Mouse (Mus musculus) macrophage (primary cell): ENCODE data around the gene Nr5a2. TPM values are rescaled to one million over a fixed set of nuclear protein-coding genes. Genes with fewer than 3 reads are reported as not detected.

Source experiments
- H3K27ac ChIP-seq: fragments of 350-480 bp; formaldehyde crosslinking; 2 replicates; pipeline ENCODE4 v1.9.0; 2021
- H3K36me3 ChIP-seq: fragments of 350-480 bp; formaldehyde crosslinking; 2 replicates; pipeline ENCODE4 v1.9.0; 2021; ENCODE audit errors: inconsistent target
- H3K4me3 ChIP-seq: fragments of 350-480 bp; formaldehyde crosslinking; 2 replicates; pipeline ENCODE4 v1.9.0; 2021; ENCODE audit errors: inconsistent target
- H3K79me2 ChIP-seq: fragments of 350-480 bp; formaldehyde crosslinking; 2 replicates; pipeline ENCODE4 v1.9.0; 2021; ENCODE audit errors: inconsistent target
- WGBS: methylation state at CpG from one replicate; pipeline ENCODE4 v1.1.7; 2026; ENCODE audit warnings: inconsistent platforms; ENCODE audit not compliant: missing documents; 5-methylcytosine and 5-hydroxymethylcytosine counted together
- polyA plus RNA-seq: library from polyadenylated mRNA; stranded (reverse); fragments of 250-400 nt; gene quantifications from 3 replicates; pipeline ENCODE4 v1.2.4, GENCODE M21; 2018; ENCODE audit warnings: inconsistent platforms

The Nr5a2 gene
- polyA plus RNA-seq, 1 experiment from 2014 or later: not detected

DNA sequence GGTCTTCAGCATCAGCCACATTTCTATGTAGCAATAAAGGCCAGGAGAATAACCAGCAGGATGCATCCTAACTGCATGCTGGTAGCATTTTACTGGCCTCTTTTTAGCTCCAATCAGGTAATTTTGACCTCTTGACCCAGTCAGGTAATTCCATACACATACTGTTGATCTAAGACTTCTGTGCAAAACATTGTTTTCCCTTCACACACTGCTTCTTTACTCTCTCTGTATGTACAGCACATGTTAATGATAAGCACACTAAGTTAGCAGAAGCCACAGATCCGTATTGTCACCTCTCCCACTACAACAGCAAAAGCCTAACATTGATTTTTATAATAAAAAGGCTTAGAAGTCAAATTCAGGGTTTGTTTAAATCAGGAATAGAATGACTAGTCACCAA is 21.0 kb downstream of the Nr5a2 start:
- H3K27ac ChIP-seq: no peak overlapping the region
- H3K4me3 ChIP-seq: no peak overlapping the region
- no peaks in the 10 kb centered on the region for H3K79me2 ChIP-seq
- 83% methylated on average over 1 of the region's 1 CpGs for WGBS
- no peaks in the 10 kb centered on the region for H3K36me3 ChIP-seq

- Histone ChIP-seq H3K27ac (no peak overlapping the region), H3K79me2 (no peaks in the 10 kb centered on the region), H3K4me3 (no peak overlapping the region), H3K36me3 (no peaks in the 10 kb centered on the region)
- WGBS: 67% methylated on average over 2 of the region's 9 CpGs
Measured at GRCm38 (mm10) chr1:136935960-136936324, 24.3 kb downstream of the Nr5a2 start.

DNA sequence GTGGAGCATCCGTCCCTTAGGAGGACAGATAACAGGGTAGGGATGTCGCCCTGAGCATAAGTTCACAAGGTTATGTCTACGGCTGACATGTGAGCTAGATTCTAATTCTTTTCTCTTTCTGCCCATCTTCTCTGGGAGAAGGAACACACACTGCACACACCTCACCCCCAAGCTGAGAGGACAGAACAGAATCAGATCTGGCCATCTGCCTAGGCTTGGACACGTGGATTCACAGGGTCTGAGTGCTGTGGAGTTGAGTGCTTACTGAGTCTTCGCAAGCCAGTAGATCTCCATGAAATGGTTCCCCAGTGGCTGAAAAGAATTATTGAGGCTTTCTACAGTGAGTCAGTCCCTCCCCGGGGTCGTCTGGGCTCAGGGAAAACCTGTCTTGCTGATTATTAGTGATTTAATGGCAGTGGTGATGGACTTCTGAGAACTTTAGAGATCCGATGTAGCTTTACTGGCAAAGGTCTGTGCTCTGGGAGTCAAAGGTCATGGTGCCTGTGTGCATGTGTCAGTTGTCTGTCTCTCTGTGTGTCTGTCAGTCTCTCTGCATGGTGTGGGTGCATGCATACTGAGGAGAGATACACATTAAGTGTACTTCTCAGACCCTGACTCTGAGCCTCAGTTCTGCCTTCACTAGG is 24.8 kb downstream of the Nr5a2 start:
- no peak overlapping the region for H3K4me3 ChIP-seq
- 80% methylated on average over 8 of the region's 8 CpGs for WGBS

DNA sequence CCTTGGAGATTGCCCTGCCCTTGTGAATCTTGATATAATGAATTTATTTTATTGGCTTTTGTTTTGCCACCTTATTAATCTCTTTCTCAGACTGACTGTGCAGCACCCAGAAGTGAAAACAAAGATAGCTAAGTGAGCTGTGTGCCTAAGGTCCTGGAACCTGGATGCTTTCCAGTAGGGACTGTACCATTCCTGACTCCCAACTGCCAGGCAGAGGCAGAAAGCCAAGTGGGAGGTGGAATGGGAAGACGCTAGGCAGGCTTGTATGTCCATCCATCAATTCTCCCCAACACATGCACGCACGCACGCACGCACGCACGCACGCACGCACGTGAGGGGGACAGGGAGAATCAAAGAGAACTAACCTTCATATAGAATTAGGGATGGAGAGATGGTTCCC is 26.2 kb downstream of the Nr5a2 start:
- no peak overlapping the region for H3K4me3 ChIP-seq
- no peaks in the 10 kb centered on the region for H3K36me3 ChIP-seq
- H3K79me2 ChIP-seq: no peaks in the 10 kb centered on the region
- WGBS: 94% methylated on average over 10 of the region's 10 CpGs
- H3K27ac ChIP-seq: no peak overlapping the region

More for the DNA sequence above, 24.8 kb downstream of the Nr5a2 start:
- Histone ChIP-seq H3K27ac (no peak overlapping the region), H3K36me3 (no peaks in the 10 kb centered on the region), H3K79me2 (no peaks in the 10 kb centered on the region)

GRCm38 (mm10) chr1:136931026-136931425 is 29.2 kb downstream of the Nr5a2 start:
- Histone ChIP-seq H3K36me3 (no peaks in the 10 kb centered on the region), H3K4me3 (no peak overlapping the region), H3K27ac (no peak overlapping the region), H3K79me2 (no peaks in the 10 kb centered on the region)
- WGBS: 93% methylated on average over 5 of the region's 5 CpGs

GRCm38 (mm10) chr1:136929743-136930142 is 30.5 kb downstream of the Nr5a2 start:
- 95% methylated on average over 6 of the region's 6 CpGs for WGBS
- no peak overlapping the region for H3K27ac ChIP-seq

GRCm38 (mm10) chr1:136927428-136927827 is 32.8 kb downstream of the Nr5a2 start:
- no peaks in the 10 kb centered on the region for H3K79me2 ChIP-seq
- WGBS: 74% methylated on average over 9 of the region's 9 CpGs
- no peak overlapping the region for H3K27ac ChIP-seq
- H3K4me3 ChIP-seq: no peak overlapping the region
- H3K36me3 ChIP-seq: no peaks in the 10 kb centered on the region

More at GRCm38 (mm10) chr1:136929743-136930142, 30.5 kb downstream of the Nr5a2 start:
- Histone ChIP-seq H3K4me3 (no peak overlapping the region), H3K79me2 (no peaks in the 10 kb centered on the region), H3K36me3 (no peaks in the 10 kb centered on the region)

DNA sequence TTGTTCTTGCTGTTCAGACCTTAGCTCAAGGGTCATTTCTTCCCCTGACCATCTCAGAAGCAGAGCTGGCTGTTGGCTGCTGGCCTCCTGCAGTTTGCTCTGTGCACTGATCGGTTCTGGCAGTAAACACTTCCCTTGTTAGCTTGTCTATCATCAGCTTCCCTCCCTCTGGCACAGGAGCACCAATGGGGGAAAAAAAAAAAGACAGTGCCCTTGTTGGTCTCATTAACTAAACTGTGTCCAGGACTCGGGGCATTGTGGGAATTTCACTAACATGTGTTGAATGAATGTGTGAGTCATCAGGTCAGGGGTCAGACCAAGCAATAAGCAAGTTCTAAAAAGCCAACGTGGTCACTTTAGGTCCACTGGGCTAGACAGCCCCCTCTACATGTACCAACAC is 34.2 kb downstream of the Nr5a2 start:
- H3K27ac ChIP-seq: no peak overlapping the region
- H3K4me3 ChIP-seq: no peak overlapping the region
- 40% methylated on average over 3 of the region's 3 CpGs for WGBS
- H3K36me3 ChIP-seq: no peaks in the 10 kb centered on the region
- H3K79me2 ChIP-seq: no peaks in the 10 kb centered on the region

- H3K4me3 ChIP-seq: no peak overlapping the region
- H3K36me3 ChIP-seq: no peaks in the 10 kb centered on the region
- H3K27ac ChIP-seq: no peak overlapping the region
- H3K79me2 ChIP-seq: no peaks in the 10 kb centered on the region
- WGBS: 80% methylated on average over 4 of the region's 4 CpGs
Measured at GRCm38 (mm10) chr1:136920089-136920488, 40.2 kb downstream of the Nr5a2 start.

GRCm38 (mm10) chr1:136918791-136919190 is 41.5 kb downstream of the Nr5a2 start:
- no peak overlapping the region for H3K4me3 ChIP-seq
- H3K36me3 ChIP-seq: no peaks in the 10 kb centered on the region
- 39% methylated on average over 9 of the region's 9 CpGs for WGBS
- H3K27ac ChIP-seq: no peak overlapping the region
- H3K79me2 ChIP-seq: no peaks in the 10 kb centered on the region

GRCm38 (mm10) chr1:136915438-136915837 is 44.8 kb downstream of the Nr5a2 start:
- no peak overlapping the region for H3K4me3 ChIP-seq
- H3K36me3 ChIP-seq: no peaks in the 10 kb centered on the region
- H3K79me2 ChIP-seq: no peaks in the 10 kb centered on the region
- 7% methylated on average over 11 of the region's 11 CpGs for WGBS
- no peak overlapping the region for H3K27ac ChIP-seq

DNA sequence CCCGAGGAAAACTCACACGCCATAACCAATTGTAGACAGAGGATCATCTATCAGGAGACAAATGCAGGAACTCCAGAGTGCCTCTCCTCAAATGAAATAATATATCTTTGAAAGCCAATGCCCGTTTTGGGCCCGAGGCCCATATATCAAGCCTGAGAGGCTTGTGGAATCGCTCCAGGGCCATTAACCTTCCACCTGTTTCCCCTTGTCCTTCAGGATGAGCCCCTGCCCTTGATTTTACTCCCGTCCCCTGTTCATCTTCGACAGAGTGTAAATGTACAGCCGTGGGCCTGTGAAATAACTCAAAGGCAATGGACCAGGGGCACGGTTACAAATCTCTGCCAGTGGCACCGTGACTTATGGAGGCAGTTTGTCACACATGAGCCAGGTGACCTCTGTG is 48.3 kb downstream of the Nr5a2 start:
- no peak overlapping the region for H3K27ac ChIP-seq
- H3K4me3 ChIP-seq: no peak overlapping the region
- H3K79me2 ChIP-seq: no peaks in the 10 kb centered on the region
- H3K36me3 ChIP-seq: no peaks in the 10 kb centered on the region
- 88% methylated on average over 10 of the region's 10 CpGs for WGBS

DNA sequence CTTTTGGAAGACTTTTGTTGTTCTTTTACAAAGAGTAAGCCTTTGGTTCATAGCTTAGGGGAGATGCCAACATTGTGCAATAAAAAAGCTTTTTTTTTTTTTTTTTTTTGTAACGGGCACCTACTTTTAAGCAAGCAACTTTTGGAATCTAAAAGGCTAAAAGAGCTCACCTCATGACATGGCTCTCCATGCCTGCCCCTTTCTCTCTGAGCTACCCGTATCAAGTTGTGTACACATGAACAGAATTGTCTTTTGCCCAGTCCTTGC is 48.7 kb downstream of the Nr5a2 start:
- no peak overlapping the region for H3K4me3 ChIP-seq
- H3K27ac ChIP-seq: no peak overlapping the region
- H3K36me3 ChIP-seq: no peaks in the 10 kb centered on the region
- H3K79me2 ChIP-seq: no peaks in the 10 kb centered on the region
- 92% methylated on average over 2 of the region's 2 CpGs for WGBS

DNA sequence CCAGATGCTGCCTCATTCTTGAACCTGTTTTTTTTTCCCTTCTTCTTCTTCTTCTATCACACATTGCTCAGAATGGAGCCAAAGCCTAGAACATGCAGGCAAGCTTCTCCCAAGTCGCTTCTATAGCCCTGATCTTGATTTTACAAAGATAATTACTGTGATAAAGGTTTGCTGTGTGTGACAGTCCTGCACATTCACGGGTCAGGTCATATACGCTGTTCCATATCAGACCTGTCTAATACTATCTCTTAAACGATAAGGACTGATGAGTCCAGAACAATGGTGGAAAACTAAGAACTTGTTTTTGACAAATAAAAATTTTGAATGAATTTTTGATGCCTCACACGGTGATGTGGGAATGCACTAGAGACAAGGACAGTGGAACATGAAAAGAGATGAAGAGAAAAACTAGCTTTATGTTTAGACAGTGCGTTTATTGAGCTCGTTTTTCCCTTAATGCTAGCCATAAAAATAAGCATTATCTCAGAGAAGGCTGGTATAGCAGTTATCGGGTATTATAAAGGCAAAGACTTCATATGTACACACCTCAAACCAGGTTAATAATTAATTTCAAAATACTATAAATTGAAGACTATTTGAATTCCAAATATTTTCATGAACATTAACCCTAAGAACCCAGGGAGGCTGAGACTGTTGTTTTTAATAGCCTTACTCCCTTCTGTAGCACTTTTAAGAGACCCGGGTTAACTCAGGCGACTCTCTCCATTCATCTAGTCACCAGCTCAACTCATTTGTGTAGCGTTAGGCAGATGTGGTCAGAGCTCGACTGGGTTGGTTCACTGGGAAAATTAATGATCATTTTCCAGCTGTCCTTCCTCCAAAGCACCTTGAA is 49.3 kb downstream of the Nr5a2 start:
- no peaks in the 10 kb centered on the region for H3K79me2 ChIP-seq
- WGBS: 92% methylated on average over 11 of the region's 12 CpGs
- H3K27ac ChIP-seq: no peak overlapping the region
- H3K36me3 ChIP-seq: no peaks in the 10 kb centered on the region
- H3K4me3 ChIP-seq: no peak overlapping the region

DNA sequence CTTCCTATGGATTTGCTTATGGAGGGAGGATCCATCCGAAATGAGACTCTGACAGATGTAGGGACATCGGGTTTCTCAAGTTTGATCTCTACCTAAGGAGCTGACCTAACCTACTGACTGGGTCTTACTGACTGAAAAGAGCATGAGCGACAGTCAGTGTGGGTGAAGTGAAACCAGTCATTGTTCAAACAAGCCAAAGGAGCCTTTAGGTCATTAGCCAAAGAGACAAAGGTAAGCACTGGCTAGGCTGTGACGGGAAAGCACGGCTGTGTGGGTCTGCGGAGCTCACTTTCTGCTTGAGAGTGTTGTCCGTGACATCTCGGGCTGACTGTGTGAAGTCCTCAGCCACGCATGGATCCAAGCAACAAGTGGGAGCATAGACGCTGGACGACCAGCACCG is 50.1 kb downstream of the Nr5a2 start:
- 95% methylated on average over 12 of the region's 12 CpGs for WGBS
- Histone ChIP-seq H3K27ac (no peak overlapping the region), H3K79me2 (no peaks in the 10 kb centered on the region), H3K36me3 (no peaks in the 10 kb centered on the region), H3K4me3 (no peak overlapping the region)
